Mouse (Mus musculus) A20 (cell line): ENCODE results near the gene Nrp2.

Source experiments
- DNase-seq: peaks from one replicate; pipeline ENCODE4 v3.0.0-alpha.2; 2011; ENCODE audit warnings: low read depth, low spot score

Nrp2 gene

GRCm38 (mm10) chr1:62850990-62851940 lies 148.2 kb downstream of the Nrp2 start:
- no peak for DNase-seq

DNA sequence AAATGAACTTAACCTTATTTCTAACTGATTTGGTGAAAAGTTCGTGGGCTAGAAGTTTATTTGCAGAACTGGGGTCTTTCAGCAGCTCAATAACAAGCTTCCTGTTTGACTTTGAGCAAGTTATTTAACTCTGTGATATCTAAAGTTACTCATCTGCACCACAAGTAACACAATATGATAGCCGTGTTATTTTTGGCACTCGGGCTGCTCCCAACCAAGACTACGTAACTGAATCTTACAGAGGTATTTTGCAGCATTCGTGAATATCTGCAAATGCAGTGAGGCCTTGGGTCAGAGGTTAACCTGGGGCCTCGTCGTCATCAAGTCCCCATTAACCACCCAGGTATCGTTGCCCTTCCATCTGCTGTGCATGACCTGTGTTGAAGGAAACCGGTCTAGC lies 150.3 kb downstream of the Nrp2 start:
- no peak for DNase-seq

DNA sequence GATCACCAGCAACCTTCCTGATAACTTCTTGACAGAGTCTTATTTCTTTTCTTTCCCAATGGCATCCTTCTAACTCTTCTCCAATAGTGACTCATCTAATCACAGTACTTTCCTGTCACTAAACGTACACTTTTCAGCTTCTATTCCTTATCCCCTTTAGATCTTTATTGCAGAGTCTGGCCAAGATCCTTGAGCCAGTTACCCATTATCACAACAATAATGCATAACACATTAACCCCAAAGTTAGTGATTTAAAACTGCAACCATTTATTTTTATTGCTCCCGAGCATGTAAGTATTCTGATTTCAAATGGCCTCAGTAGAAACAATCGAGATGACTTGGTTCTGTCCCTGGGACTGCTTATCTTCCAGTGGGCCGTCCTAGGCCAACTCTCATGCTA lies 150.9 kb downstream of the Nrp2 start:
- DNase-seq, result no peak

DNA sequence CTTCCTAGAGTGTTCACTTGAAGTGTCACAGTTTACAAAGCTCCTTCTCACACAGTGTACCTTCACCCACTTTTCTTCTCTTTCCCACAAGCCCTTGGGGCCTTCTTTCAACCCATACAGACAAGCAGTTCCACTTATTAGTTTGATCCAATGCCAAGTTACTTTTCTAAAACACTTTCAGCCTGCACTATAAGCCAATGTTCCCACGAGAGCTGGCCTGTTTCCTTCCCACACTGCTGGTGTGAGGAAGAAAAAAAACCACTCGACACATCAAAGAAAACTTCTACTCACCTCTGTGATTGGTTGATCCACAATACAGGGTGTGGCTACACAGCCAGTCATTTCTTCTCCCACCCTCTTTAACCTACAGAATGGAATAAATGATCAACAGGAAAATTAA lies 156.0 kb downstream of the Nrp2 start:
- no peak for DNase-seq

DNA sequence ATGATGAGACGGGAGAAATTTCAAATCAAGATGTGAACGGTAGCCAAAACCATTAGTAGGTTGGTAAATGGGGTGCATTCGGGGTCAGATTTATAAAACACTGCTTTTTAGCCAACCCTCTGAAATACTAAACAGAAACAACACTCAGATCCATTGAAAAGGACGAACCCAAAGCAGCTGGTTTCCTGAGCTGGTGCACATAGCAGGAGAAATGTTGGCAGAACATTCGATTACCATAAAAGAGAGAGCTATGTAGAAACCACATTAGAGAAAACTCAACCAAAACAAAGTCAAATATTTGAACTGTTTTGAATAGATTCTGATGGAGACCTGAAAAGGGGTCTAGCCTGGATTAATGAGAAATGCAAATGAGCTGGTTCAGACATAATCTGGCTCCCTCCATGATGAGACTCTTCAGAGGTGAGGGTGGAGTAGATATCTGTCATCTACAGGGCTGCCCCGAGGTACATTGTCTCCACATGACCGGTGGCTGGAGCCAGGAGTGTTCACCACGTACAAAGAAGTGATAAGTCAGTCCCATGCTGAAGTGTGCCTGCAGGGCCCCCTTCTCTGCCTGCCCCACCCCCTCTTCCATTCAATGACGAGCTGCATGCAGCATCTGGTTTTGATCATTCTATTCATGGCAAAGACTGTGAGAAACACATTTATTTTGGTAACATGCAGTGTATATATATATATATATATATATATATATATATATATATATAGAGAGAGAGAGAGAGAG lies 156.6 kb downstream of the Nrp2 start:
- DNase-seq, result no peak

- DNase-seq, result no peak
These were observed 157.2 kb downstream of the Nrp2 start for GRCm38 (mm10) chr1:62860327-62860726.

DNA sequence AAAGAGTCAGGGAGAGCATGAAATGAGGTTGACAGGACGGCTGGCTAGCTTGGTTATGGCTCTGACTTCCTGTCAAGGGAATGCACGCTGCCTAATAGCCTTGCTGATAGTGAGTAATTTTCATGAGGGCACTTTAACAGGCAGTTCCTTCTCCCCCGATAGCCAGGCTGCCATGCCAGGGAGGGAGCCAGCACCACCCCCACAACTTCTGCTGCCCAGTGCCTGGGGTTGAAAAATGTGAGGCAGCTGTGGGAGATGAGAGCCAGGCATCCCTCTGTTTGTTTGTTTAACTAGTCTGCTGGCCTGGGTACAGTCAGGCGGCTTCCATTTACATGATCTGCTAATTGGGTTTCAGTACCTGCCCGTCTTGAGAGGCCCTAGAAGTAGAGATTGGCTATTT lies 157.7 kb downstream of the Nrp2 start:
- DNase-seq, result no peak
